Mouse (Mus musculus) gastrocnemius, postnatal 25 days (tissue): Measurements from ENCODE around the gene Alg3. TPM values are rescaled to one million over a fixed set of nuclear protein-coding genes. Genes with fewer than 3 reads are reported as not detected.

Experiments
- DNase-seq: peaks from one replicate; pipeline ENCODE4 v3.0.0; 2022
- long read RNA-seq, 2 experiments: library from polyadenylated mRNA; stranded (forward); transcript quantifications; one replicate each; pipeline ENCODE4 v2.0.0; 2021
- total RNA-seq, 2 experiments: library from RNA; stranded (reverse); gene quantifications; 1 replicate in 1 of 2; 2 replicates in 1 of 2; pipeline ENCODE4 v1.2.3; 2021

Alg3 gene
- 10 to 100 TPM; 10.9 to 16.8 TPM for total RNA-seq
- long read RNA-seq, experiment 1, transcript Alg3-201 (9 exons, 1,451 nt): major isoform, 9 of 16 reads
- long read RNA-seq, experiment 1, partial matches to known transcripts: 3 of 16 reads
- long read RNA-seq, experiment 1, other reads (novel, unspliced or antisense): 2 of 16 reads
- long read RNA-seq, experiment 2, transcript Alg3-201 (9 exons, 1,451 nt): major isoform, 16 of 19 reads
- long read RNA-seq, experiment 2, partial matches to known transcripts: 0 of 19 reads
- long read RNA-seq, experiment 2, other reads (novel, unspliced or antisense): 1 of 19 reads

GRCm38 (mm10) chr16:20611357-20612227 lies at the start of gene Alg3, which contains the start of the genes Eef1akmt4 and Gm49333:
Alg3 (minus strand) TSS chr16:20611735.
Eef1akmt4 (plus strand) TSS chr16:20611593.
Gm49333 (plus strand) TSS chr16:20611610.
- peak; percentile 88 for DNase-seq

- DNase-seq: no peak
Measured at GRCm38 (mm10) chr16:20657661-20658060, 46.1 kb upstream of the Alg3 start.

- no peak for DNase-seq
Measured at GRCm38 (mm10) chr16:20653315-20653714, 41.8 kb upstream of the Alg3 start.

GRCm38 (mm10) chr16:20651947-20652310 lies 40.4 kb upstream of the Alg3 start:
- DNase-seq: no peak

- DNase-seq: peak; percentile 94
Measured at GRCm38 (mm10) chr16:20651076-20651946, 39.8 kb upstream of the Alg3 start, which contains the start of gene Psmd2. Psmd2 (plus strand) TSS chr16:20651652.

- DNase-seq: no peak
Measured at GRCm38 (mm10) chr16:20643911-20644310, 32.4 kb upstream of the Alg3 start.

GRCm38 (mm10) chr16:20642161-20642560 lies 30.6 kb upstream of the Alg3 start:
- peak; percentile 40 for DNase-seq

- DNase-seq: no peak
Measured at GRCm38 (mm10) chr16:20638367-20638766, 26.8 kb upstream of the Alg3 start.

- DNase-seq: no peak
Measured at GRCm38 (mm10) chr16:20637410-20637809, 25.9 kb upstream of the Alg3 start.

GRCm38 (mm10) chr16:20629731-20630634 lies 18.4 kb upstream of the Alg3 start, which contains the start of gene Ece2:
Ece2 (plus strand) TSS chr16:20629828.
- no peak for DNase-seq

- DNase-seq: no peak
Measured at GRCm38 (mm10) chr16:20628871-20629391, 17.4 kb upstream of the Alg3 start.

GRCm38 (mm10) chr16:20623211-20623610 lies 11.7 kb upstream of the Alg3 start:
- no peak for DNase-seq

- DNase-seq: peak; percentile 27
Measured at GRCm38 (mm10) chr16:20621991-20622685, 10.6 kb upstream of the Alg3 start.

- DNase-seq: peak; percentile 66
Measured at GRCm38 (mm10) chr16:20621191-20621990, 9.9 kb upstream of the Alg3 start, which contains the start of gene Camk2n2. Camk2n2 (minus strand) TSS chr16:20621287.

GRCm38 (mm10) chr16:20620751-20621190 lies 9.2 kb upstream of the Alg3 start:
- no peak for DNase-seq

- no peak for DNase-seq
Measured at GRCm38 (mm10) chr16:20620399-20620735, 8.8 kb upstream of the Alg3 start.

- no peak for DNase-seq
Measured at GRCm38 (mm10) chr16:20619541-20620398, 8.2 kb upstream of the Alg3 start.
